Mouse (Mus musculus) left cerebral cortex, postnatal 10 days (tissue): Measurements from ENCODE around the gene Serpine3. TPM values are rescaled to one million over a fixed set of nuclear protein-coding genes. Genes with fewer than 3 reads are reported as not detected.
"Not testable (repeated sequence)": the region's sequence is repeated elsewhere in the genome, so short reads cannot be mapped to it uniquely, and the experiment has no call there.

Experiments
- DNase-seq, 2 experiments: peaks; one replicate each; pipeline ENCODE4 v3.0.0; 2021 to 2022; ENCODE audit warnings: low spot score in 2 of 2, mixed read lengths in 1 of 2; ENCODE audit errors: extremely low spot score in 1 of 2
- intact Hi-C: fragments of 180-260 bp; cut with DNase I; formaldehyde crosslinking; loops from one replicate; pipeline ENCODE4 v1.15.1; 2025
- total RNA-seq, 2 experiments: library from RNA; stranded (reverse); gene quantifications; 2 replicates each; pipeline ENCODE4 v1.2.3; 2021

Serpine3 gene
- not detected for total RNA-seq

DNA sequence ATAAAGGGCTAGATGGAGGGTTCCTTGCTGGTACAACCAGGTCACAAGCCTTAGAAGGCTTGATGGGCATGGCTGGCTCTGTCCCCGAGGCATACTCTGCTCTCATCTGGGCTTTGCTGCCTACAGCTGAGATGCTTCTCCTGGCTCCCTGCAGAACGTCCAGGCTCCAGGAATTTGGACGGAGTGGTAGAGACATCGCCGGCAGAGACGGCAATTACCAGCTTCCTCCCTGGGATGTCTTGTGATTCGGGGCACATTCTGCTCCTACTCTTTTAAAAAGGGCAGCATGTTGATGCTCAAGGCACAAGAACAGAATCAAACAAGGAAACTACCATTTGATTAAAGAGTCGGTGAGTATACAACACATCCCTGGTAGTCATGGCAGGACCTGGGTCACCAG lies at the start of gene Serpine3:
Gene Serpine3, plus strand, starts transcription at position 301 of the 400 bp plus-strand sequence.
- DNase-seq, result no peak

DNA sequence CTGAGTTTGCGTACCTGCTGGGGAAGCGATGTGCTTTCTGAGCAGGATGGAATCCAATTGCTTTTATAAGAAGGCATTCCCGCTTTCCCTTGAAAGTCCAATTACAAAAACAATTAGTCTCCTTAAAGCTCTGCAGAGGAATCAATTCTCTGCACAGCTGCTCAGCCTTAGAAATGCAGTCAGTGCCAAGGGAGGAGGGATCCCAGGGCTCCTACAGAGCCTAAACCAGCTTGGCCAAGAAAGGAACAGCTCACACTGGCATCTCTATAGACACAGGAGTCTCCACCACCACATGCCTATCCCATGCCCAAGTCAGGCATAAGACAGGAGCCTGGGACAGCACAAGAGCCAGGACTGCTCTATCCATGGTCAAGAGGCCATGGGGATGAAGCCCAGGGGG lies 41.1 kb upstream of the Serpine3 start:
- intact Hi-C loops, result no loop called here
- peak in 1 of 2 experiments; percentile 38 for DNase-seq

More for the DNA sequence above, at the start of gene Serpine3:
- intact Hi-C loops, result no loop called here

DNA sequence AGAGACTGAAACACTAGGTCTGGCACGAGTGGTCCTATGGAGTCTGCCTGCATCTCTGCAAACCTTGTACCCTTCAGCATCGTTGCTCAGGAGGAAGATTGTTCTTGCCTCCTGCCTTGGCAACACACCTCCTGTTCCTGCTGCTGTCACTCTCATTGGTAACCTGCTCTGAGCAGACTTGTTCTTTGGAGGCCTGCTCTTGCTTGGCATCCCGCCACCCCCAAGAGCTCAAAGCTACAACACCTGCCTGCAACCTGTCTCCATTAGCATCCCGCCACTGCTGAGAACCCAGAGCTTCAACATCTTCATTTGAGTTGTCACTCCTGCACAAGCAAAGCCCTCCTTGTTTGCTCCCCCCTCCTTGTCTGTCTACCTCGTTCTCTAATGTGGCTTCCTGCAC lies 35.5 kb upstream of the Serpine3 start:
- intact Hi-C loops, result no loop called here
- DNase-seq, result no peak

DNA sequence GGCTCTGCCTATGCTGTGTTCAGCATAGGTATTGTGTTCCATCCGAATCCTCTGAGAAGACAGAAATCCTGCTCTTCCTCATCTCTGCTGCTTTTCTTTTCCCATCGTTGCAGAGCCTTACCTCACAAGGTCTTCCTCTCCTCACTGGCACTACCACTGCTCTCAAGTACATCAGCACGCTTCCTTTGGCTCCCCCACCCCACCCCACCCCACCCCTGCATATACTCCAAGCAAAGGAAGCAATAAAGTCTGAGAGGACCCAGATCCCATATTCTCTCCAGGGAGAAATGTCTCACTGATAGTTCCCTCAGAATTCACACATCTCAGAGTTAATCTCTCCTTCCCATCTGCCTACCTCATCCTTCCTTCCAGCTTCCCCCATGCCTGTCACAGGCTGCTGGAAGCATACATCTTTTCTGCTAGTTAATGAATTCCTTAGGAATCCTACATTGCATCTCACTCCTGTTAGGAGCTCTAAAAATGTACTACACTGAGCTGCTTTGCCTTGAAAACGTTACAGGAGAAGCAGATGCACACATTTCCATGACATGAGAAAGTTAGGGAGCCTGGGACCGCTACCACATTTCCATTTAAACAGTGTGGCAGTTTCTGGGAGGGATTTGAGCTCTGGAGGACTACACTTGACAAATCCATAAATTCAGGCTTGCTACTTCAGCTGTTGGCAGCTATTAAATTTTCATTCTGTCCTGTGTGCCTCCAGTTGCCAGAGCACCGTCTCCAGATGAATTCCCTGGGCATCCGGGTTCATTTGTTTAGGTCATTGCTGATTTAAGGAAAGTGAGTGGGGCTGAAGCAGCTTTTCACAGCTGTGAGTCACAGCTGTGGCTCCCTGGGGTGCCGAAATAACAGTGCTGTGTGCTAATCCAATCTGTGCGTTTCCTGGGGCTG lies 25.8 kb upstream of the Serpine3 start:
- peak in 1 of 2 experiments; percentile 58 for DNase-seq
- intact Hi-C loops, result loop anchor here (5.0 to 10.0 kb wide), 2 partner anchors 120 to 197 kb away; partner anchors contain the start of gene Wdfy2

DNA sequence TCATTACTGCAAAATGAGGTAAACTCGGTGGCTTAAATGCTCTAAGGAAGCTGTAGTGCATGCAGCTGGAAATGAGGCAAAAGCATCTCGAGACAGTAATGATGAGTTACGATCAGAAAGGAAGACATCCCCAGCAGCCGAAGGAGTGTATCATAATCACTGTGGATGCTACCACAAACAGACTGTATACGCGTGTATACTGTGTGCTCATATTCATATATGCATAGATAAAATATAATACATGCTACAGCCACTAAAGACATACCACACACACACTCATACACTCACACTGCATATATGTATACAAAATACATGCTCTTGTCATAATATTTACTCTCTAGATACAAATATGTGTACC lies 25.1 kb upstream of the Serpine3 start:
- intact Hi-C loops, result loop anchor here (5.0 to 10.0 kb wide), 2 partner anchors 119 to 196 kb away; partner anchors contain the start of gene Wdfy2
- no peak for DNase-seq

DNA sequence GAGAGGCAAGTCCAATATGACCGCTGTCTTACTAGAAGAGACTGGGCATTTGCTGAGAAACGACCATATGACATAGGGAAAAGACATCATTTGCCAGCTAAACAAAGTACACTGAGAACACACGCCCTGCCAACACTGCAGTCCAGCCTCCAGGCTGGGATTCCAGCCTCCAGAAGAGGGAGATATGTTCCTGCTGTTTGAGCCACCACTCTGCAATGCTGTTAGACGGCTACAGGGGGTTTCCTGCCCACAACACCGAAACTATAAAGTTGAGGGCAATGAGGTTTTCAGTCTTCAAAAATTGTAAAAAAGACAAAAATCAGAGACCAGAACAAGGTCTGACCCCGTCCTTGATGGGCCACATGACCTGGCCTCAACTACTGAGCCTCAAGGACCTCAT lies 24.4 kb upstream of the Serpine3 start:
- intact Hi-C loops, result loop anchor here (5.0 to 10.0 kb wide), 2 partner anchors 118 to 196 kb away; partner anchors contain the start of gene Wdfy2
- peak in 1 of 2 experiments; percentile 34 for DNase-seq

DNA sequence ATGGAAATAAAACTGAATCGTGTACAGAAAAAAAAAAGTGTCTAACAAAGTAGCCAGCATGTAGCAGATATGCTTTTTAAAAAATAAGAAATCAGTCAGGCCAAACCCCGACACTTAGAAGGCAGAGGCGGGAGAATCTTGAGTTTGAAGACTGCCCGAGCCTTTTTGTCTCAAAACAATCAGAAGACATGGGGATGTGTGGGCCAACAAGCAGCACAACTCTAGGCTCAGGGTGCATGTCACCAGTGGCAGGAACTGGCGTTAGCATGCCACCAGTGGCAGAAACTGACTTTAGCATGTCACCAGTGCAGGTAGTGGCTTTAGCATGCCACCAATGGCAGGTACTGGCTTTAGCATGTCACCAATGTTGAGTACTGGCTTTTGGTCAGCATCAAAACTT lies 23.9 kb upstream of the Serpine3 start:
- intact Hi-C loops, result loop anchor here (5.0 to 10.0 kb wide), 2 partner anchors 118 to 195 kb away; partner anchors contain the start of gene Wdfy2

DNA sequence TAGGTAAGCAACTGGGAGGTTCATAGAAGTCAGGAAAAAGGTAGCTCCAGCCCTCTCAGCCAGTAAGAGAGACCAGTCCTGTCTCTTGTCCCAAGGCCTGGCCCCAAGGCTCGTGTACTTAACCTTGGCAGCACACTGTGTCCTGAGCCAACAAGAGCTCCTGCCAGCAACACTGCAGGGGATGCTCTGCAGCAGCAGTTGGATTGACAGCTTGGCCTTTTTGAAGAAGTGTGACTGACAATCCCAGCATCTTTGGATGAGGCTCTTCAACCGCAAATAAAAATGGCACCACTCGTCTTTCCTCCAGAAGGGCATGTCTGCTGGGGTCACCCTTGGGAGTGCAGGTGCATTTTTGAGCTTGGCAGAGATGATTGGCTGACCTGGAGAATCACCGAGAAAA lies 23.1 kb upstream of the Serpine3 start:
- intact Hi-C loops, result no loop called here
- DNase-seq, result no peak

More for the DNA sequence above, 23.9 kb upstream of the Serpine3 start:
- no peak for DNase-seq

DNA sequence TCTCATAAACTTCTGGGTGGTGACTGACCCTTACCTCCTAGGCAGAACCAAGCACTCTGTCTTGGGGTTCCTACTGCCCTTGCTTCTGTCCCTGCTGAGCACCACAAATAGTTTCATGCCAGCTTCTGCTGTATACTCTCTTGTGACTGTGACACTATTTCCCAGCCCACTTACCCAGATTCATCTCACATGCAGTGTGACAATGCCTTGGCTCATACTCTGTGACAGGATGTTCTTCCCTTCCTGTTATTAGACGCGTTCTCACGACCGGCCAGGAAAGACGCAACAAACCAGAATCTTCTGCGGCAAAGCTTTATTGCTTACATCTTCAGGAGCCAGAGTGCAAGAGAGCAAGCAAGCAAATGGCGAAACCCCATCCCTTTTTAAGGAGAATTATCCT lies 21.1 kb upstream of the Serpine3 start:
- DNase-seq, intact Hi-C loops: not testable (repeated sequence)

DNA sequence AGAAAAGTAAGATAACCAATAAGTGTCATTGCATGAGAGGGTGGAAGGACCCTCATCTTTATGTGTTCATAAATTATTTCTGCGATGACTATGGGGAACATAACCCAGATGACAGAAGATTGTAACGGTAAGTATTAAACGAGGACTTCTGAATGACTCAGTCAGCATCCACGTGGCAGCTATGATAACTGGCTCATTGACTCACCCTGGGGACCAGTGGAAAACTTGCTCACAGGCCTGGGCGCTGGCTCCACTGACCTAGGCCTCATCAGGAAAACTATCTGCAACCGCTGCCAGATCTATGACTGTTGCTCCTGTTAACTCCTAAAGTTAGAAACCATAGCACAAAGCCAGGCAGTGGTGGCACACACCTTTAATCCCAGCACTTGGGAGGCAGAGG lies 15.1 kb upstream of the Serpine3 start:
- intact Hi-C loops, result no loop called here
- no peak for DNase-seq

DNA sequence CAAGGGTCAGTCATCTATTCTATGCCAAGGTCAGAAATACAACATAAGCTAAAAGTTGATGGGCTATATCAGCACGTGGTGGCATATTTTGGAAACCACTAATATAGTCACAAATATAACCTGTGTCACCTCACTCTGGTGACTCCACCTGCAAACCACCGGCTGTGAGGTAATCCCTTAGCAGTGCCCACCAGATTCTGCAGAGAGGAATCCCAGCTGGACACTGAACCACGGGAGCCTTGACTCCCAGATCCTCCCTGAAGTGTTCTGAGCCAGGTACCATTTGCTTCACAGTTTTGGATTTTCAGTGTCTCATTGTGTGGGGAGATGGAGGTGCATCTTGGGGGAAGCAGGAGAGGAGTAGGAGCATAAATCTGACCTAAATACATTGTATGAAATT lies 13.1 kb upstream of the Serpine3 start:
- DNase-seq, result no peak
- intact Hi-C loops, result loop anchor here (10.0 kb wide), 1 partner anchor 324 kb away; no protein-coding TSS in a partner anchor

DNA sequence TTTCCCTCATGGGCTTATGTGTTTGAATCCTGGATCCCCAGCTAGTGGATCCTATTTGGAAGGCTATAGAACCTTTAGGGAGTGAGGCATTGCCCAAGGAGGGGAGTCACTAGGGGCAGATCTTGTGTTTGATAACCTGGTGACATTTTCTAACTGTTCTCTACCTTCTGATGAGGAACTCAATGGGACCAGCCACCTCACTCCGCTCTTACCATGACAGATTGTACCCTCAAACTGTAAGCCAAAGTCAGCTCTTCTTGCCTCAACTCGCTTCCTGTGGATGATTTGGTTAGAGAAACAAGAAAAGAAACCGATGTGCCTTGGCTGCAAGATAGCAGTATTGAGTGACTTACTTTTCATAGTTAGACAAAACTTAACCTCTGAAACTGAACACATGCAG lies 11.7 kb upstream of the Serpine3 start:
- intact Hi-C loops, result loop anchor here (10.0 kb wide), 1 partner anchor 323 kb away; no protein-coding TSS in a partner anchor
- no peak for DNase-seq

DNA sequence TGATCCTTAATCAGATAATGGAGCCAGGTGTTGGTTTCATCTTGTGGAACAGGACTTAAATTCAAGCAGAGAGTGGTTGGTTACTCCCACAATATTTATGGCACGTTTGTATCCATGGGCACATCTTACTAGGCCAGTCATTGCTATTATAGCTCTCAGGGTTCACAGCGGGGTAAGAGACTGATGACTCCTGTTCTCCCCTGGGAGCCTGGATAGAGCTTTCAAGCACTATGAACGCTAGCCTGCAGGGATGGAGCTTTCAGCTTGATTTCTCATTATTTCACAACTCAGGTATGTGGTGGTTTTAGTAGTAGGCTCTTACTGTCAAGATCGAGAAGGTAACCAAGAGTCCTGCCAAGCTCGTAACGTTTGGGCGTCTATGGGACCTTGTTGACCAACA lies 7.5 kb upstream of the Serpine3 start:
- DNase-seq, result no peak
- intact Hi-C loops, result loop anchor here (10.0 kb wide), 1 partner anchor 319 kb away; no protein-coding TSS in a partner anchor

DNA sequence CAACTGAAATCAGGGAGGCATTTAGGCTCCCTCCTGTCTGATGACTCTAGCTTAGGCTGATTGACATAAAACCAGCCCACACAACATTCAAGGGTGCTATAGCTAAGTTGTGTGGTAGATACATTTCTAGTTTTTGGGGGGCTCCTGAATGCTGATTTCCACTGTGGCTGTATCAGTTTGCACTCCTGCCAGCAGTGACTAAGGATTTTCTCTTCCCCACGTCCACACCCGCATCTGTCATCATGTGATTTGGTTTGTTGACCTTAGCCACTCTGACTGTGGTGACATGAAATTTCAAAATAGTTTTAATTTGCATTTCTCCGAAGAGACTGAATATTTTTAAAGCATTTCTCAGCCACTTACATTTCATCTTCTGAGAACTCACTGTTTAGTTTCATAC lies 6.0 kb upstream of the Serpine3 start:
- DNase-seq, result no peak
- intact Hi-C loops, result loop anchor here (10.0 kb wide), 1 partner anchor 317 kb away; no protein-coding TSS in a partner anchor

DNA sequence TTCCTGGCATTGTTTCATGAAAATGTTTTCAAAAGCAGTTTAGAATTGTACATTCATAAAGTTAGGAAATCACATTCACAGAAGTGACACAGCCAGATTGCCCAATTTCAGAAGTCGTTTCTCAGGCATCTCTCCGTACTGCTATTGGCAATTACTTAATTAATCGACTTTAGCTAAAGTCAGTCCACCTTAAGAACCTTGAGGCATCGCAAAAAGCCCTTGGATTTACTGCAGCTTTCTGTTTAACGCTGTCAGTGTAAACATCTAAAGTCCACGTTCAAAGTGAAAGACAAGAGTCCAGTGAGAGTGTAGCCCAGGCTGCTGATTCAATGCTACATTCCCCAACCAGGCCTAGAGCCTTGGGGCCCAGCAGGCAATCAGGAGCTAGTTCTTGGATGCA lies 1.1 kb upstream of the Serpine3 start:
- no peak for DNase-seq
- intact Hi-C loops, result no loop called here

DNA sequence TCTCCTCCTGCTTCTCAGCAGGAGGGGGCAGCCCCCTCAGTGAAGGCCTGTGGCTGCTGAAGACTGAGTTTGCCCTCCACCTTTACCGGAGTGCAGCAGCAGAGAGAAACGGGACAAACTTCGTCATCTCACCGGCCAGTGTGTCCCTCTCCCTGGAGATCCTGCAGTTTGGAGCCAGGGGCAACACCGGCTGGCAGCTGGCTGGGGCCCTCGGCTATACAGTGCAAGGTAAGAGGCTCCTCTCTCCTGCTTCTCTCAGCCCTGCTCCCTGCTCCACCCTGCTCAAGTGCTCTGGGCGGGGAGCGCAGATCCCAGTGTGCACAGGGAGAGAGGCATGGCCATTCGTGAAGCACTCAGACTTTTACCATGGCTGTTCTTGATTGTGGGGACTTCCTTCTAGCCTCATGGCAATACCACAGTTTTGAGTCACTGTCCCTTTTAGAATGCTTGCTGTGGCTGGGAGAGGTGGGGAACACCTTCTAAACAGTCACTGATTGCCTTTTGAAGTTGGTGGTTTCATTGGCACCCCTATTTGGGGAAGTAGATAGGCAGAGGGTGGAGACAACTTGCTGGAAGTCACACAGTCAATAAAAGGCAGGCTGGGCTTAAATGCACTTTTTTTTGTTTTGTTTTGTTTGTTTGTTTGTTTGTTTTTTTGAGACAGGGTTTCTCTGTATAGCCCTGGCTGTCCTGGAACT lies 1.7 kb downstream of the Serpine3 start:
- DNase-seq, result no peak
- intact Hi-C loops, result no loop called here

DNA sequence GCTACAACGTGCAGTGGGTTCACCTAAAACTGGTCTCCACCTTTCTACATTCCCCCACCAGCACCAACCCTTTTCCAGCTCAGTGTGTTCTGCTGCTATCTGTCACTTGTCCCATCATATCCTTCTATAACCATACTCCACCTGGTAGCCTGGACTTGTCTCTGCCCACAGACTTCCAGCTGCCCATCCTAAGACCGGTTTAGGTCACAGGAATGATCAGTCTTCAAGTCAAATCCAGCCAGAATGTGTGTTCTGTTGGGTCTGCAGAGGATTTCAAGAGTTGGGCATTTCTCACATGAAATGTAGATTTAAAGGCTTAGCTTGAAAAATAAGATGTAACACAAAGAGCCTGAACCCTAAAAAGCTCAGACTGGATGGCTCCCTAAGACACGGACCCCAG lies 10.2 kb downstream of the Serpine3 start:
- DNase-seq, result no peak
- intact Hi-C loops, result no loop called here

DNA sequence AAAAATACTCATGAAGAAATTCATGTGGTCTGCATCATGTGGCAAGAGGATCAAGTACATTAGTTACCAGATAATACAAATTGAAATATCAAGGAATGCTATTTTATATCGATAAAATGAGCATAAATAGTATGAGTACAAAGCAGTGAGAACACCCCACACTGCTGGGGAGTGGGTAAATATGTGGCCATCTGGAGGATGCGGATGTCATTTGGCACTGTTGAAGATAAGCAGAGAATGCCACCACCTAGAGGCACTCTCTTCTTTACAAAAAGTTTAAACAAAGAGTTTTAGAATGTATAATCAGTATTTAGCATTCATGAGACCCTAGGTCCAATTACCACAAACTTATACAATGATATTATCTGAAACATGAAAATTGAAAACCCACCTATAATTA lies 54.7 kb downstream of the Serpine3 start:
- intact Hi-C loops, result no loop called here
- DNase-seq, result no peak

DNA sequence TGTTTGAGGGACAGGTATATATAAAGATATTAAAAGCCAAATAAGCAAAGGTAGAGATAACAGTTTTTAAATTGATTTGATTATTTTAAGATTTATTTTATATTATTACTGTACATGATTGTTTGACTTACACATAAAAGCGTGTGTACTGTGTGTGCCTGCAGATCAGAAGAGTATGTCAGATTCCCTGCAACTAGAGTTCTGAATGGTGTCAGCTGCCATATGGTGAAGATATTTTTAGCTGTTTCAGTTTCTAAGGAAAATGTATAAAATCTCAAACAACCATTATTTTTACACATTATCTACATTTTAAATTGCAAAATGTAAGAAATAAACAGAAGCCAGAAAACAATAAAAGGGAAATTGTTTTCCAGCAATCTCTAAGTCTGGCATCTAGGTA lies 58.2 kb downstream of the Serpine3 start:
- intact Hi-C loops, result no loop called here
- DNase-seq, result no peak

DNA sequence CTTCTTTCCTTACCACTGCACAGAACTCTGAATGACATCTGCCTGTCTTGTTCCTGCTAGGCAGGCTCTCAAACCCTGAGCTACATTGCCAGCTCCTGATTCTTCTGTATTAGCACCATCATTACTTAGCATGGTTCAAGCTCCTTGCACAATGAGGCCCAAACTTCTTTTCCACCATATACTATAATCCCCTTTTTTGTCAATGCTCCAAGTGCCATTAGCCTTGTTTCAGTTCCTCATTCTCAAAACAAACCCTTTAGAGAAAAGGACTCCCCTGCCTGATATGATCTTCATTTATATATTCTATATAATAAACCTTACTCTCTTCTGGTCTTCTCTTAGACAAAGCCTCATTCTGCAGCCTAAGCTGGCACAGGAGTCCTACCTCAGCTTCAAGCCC lies 61.1 kb downstream of the Serpine3 start:
- DNase-seq, result no peak
- intact Hi-C loops, result no loop called here
